Mouse (Mus musculus) frontal cortex, postnatal 36 days (tissue): ENCODE measurements around the gene Skor1.
A peak's percentile ranks its signal among the peaks of the same experiment; 100 is the strongest.

ENCODE experiments used
- DNase-seq, 2 experiments: peaks; one replicate each; pipeline ENCODE4 v3.0.0; 2022; ENCODE audit warnings: low spot score in 2 of 2

Gene Skor1

GRCm38 (mm10) chr9:63148410-63149371 lies at the start of gene Skor1:
Skor1 (minus strand) TSS chr9:63148961.
- no peak for DNase-seq

GRCm38 (mm10) chr9:63197252-63197651 lies 48.5 kb upstream of the Skor1 start:
- DNase-seq: peak in 1 of 2 experiments; percentile 14

GRCm38 (mm10) chr9:63196114-63196682 lies 47.4 kb upstream of the Skor1 start:
- no peak for DNase-seq

GRCm38 (mm10) chr9:63195523-63195922 lies 46.8 kb upstream of the Skor1 start:
- no peak for DNase-seq

GRCm38 (mm10) chr9:63194791-63195190 lies 46.0 kb upstream of the Skor1 start:
- no peak for DNase-seq

- DNase-seq: no peak
These were observed 44.0 kb upstream of the Skor1 start for GRCm38 (mm10) chr9:63192809-63193208.

GRCm38 (mm10) chr9:63187310-63187709 lies 38.5 kb upstream of the Skor1 start:
- no peak for DNase-seq

GRCm38 (mm10) chr9:63185249-63185648 lies 36.5 kb upstream of the Skor1 start:
- no peak for DNase-seq

- DNase-seq: no peak
These were observed 35.1 kb upstream of the Skor1 start for GRCm38 (mm10) chr9:63183864-63184263.

- no peak for DNase-seq
These were observed 33.7 kb upstream of the Skor1 start for GRCm38 (mm10) chr9:63182306-63182960.

- DNase-seq: no peak
These were observed 32.8 kb upstream of the Skor1 start for GRCm38 (mm10) chr9:63181337-63182178.

- DNase-seq: no peak
These were observed 29.5 kb upstream of the Skor1 start for GRCm38 (mm10) chr9:63178296-63178695.

- no peak for DNase-seq
These were observed 25.4 kb upstream of the Skor1 start for GRCm38 (mm10) chr9:63174001-63174721.

GRCm38 (mm10) chr9:63171951-63172350 lies 23.2 kb upstream of the Skor1 start:
- no peak for DNase-seq

- no peak for DNase-seq
These were observed 20.4 kb upstream of the Skor1 start for GRCm38 (mm10) chr9:63169127-63169526.

- DNase-seq: no peak
These were observed 16.3 kb upstream of the Skor1 start for GRCm38 (mm10) chr9:63165070-63165469.

GRCm38 (mm10) chr9:63163756-63164155 lies 15.0 kb upstream of the Skor1 start:
- DNase-seq: no peak

GRCm38 (mm10) chr9:63151949-63152348 lies 3.2 kb upstream of the Skor1 start:
- DNase-seq: no peak

GRCm38 (mm10) chr9:63151072-63151870 lies 2.5 kb upstream of the Skor1 start:
- no peak for DNase-seq
